Mouse (Mus musculus) liver, postnatal 0 days (tissue): ENCODE data around the gene Zcchc3.

Experiments used
- CTCF ChIP-seq: sonication (generic); IDR thresholded peaks from 2 replicates; pipeline ENCODE4 v1.5.1; 2016; ENCODE audit warnings: antibody characterized with exemption, low read depth
- EP300 ChIP-seq: IDR thresholded peaks from 2 replicates; pipeline ENCODE4 v1.6.1; 2016; ENCODE audit warnings: antibody characterized with exemption, low read depth, mild to moderate bottlenecking

- TF ChIP-seq CTCF (no peak), EP300 (no peak)
Observed at GRCm38 (mm10) chr2:152372661-152373060, 42.2 kb downstream of the Zcchc3 start.
